Mouse (Mus musculus) liver, embryonic 14.5 days (tissue): ENCODE measurements around the gene Tbc1d16. TPM values are rescaled to one million over a fixed set of nuclear protein-coding genes. Genes with fewer than 3 reads are reported as not detected.
"Not testable (repeated sequence)": the region's sequence is repeated elsewhere in the genome, so short reads cannot be mapped to it uniquely, and the experiment has no call there.

ENCODE experiments used
- ATAC-seq: fragments of 200-750 bp; cut with Nextera tagmentation; 2 replicates; pipeline ENCODE4 v1.8.0; 2017; ENCODE audit warnings: moderate number of reproducible peaks, mild to moderate bottlenecking, moderate library complexity; ENCODE audit not compliant: insufficient read depth
- DNase-seq, 3 experiments: peaks; one replicate each; pipeline ENCODE4 v3.0.0-alpha.2; 2012 to 2013; ENCODE audit warnings: low read depth in 3 of 3, low spot score in 3 of 3
- H3K27ac ChIP-seq: fragments of 300-500 bp; sonication (generic); 2 replicates; pipeline ENCODE4 v1.5.1; 2014; ENCODE audit warnings: moderate library complexity, mild to moderate bottlenecking, control low read depth, inconsistent platforms
- H3K27me3 ChIP-seq: fragments of 300-500 bp; sonication (generic); 2 replicates; pipeline ENCODE4 v1.6.1; 2014; ENCODE audit warnings: mild to moderate bottlenecking, low read length, moderate library complexity; ENCODE audit not compliant: control insufficient read depth, insufficient read depth
- H3K36me3 ChIP-seq: fragments of 300-500 bp; sonication (generic); replicated peaks from 2 replicates; pipeline ENCODE4 v1.6.1; 2014; ENCODE audit warnings: low read depth; ENCODE audit not compliant: control insufficient read depth, insufficient read depth
- H3K4me1 ChIP-seq, 2 experiments: fragments of 200-500 bp in 1 of 2; fragments of 300-500 bp in 1 of 2; sonication (generic) in 1 of 2; replicated peaks; 2 replicates each; pipeline ENCODE4 v1.6.1; 2012 to 2014; ENCODE audit warnings: antibody characterized with exemption in 1 of 2, inconsistent platforms in 1 of 2, low read length in 1 of 2; ENCODE audit not compliant: control insufficient read depth in 2 of 2, insufficient read depth in 2 of 2
- H3K4me2 ChIP-seq: fragments of 300-500 bp; sonication (generic); 2 replicates; pipeline ENCODE4 v1.6.1; 2014; ENCODE audit warnings: low read depth, mild to moderate bottlenecking, control low read depth, moderate library complexity
- H3K4me3 ChIP-seq, 2 experiments: fragments of 200-500 bp in 1 of 2; fragments of 300-500 bp in 1 of 2; sonication (generic) in 1 of 2; 2 replicates each; pipeline ENCODE4 v1.5.1; 2012 to 2014; ENCODE audit warnings: low read depth in 2 of 2, low read length in 2 of 2, mild to moderate bottlenecking in 2 of 2, control low read depth in 1 of 2, inconsistent platforms in 1 of 2, moderate library complexity in 1 of 2; ENCODE audit not compliant: insufficient read depth in 1 of 2
- H3K9ac ChIP-seq: fragments of 300-500 bp; sonication (generic); replicated peaks from 2 replicates; pipeline ENCODE4 v1.6.1; 2014; ENCODE audit warnings: mild to moderate bottlenecking, control low read depth, moderate library complexity
- H3K9me3 ChIP-seq: fragments of 300-500 bp; sonication (generic); 2 replicates; pipeline ENCODE4 v1.6.1; 2016; ENCODE audit warnings: low read length, mixed read lengths; ENCODE audit not compliant: control insufficient read depth
- CTCF ChIP-seq: IDR thresholded peaks from 2 replicates; pipeline ENCODE4 v1.5.1; 2016; ENCODE audit warnings: antibody characterized with exemption, low read depth, control low read depth
- EP300 ChIP-seq: IDR thresholded peaks from 2 replicates; pipeline ENCODE4 v1.6.1; 2016; ENCODE audit warnings: antibody characterized with exemption, low read depth
- WGBS: fragments of 180-500 bp; shearing (Covaris S2); extraction: QIAGEN DNeasy Blood & Tissue Kit; methylation state at CpG from one replicate; pipeline ENCODE4 v1.1.7; 2014; ENCODE audit not compliant: insufficient replicate concordance; 5-methylcytosine and 5-hydroxymethylcytosine counted together
- polyA plus RNA-seq, 2 experiments: library from polyadenylated mRNA; depleted of rRNA in 1 of 2; stranded (reverse) in 1 of 2; unstranded in 1 of 2; fragments of >200 nt; fragmentation: Nextera tagmentation in 1 of 2; extraction: Ambion mirVana in 1 of 2; gene quantifications; 2 replicates each; pipeline versions ENCODE4 v1.2.1 to v1.2.3; 2012 to 2014

Tbc1d16 gene
- polyA plus RNA-seq, 2 experiments: 0.58 to 1.0 TPM

DNA sequence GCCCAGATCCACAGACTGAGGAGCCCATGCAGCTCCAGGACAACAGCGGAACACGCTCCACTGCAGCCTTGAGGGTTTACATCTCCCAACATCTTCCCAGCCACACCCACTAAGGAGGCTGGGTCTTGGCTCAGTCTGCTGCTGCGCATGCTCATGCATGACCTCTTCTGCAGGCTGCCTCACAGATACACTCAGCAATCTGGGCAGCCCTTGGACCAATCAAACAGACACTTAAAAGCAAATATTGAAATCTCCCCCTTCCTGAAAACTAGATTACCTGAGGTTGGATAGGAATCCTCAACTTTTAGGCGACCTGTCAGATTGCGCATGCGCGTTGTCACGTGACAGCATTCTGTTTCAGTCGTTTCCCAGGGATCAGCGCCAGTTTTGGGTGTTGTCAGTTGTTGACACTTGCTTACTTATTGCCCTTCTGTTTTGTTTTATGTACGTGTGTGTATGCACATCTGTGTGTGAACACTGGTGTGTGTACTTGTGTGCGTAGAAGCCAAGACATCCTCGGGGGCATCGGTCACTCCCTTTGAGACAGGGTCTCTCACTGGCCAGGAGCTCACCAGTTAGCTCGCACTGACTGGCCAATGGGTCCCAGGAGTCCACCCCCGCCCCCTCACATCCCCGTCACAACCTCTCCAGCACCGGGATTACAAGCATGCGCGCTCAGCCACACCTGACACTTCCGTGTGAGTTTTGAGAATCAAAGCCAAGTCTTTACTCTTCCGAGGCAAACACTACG lies 30.4 kb upstream of the Tbc1d16 start:
- H3K27ac ChIP-seq: no peak overlapping the region

DNA sequence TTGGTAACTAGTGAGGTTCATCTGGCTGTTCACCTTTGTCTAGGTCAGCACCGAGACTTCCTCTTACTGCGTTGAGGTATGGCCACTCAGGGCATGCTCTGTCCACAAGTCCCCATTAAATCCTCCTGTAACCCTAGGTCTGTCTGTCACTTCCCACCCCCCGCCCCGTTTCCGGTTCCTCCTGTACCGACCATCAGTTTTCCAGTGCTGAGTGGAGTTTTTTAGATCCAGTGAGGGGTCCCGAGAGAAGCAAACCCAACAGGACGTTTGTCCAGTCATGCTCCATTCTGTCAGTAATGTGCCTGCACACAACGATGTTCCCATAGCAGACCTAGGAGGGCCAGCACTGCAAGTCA lies 29.9 kb upstream of the Tbc1d16 start:
- Histone ChIP-seq H3K9me3 (no peaks in the 10 kb centered on the region), H3K4me3 (0 out of 4 replicates have a peak overlapping the region, but pooled peaks of 1 of the 2 experiments have one; percentile 1), H3K9ac (no peak overlapping the region), H3K4me2 (peak overlapping the region; percentile 53), H3K27ac (no peak overlapping the region), H3K27me3 (no peaks in the 10 kb centered on the region), H3K4me1 (0 out of 4 replicates have a peak, but pooled peaks cover 0 to 2% of the 10 kb centered on the region in 2 experiments), H3K36me3 (no peaks in the 10 kb centered on the region)
- WGBS: 40% methylated on average over 9 of the region's 9 CpGs
- no peak for DNase-seq
- ATAC-seq: no peak
- TF ChIP-seq CTCF (no peak), EP300 (no peak)

More for the DNA sequence above, 30.4 kb upstream of the Tbc1d16 start:
- Histone ChIP-seq H3K27me3 (no peaks in the 10 kb centered on the region), H3K4me3 (peak overlapping the region; percentile 24 to 46), H3K9ac (peak overlapping the region; percentile 28; the same call in 1 of the 2 replicates), H3K4me2 (peak overlapping the region; percentile 53), H3K9me3 (no peaks in the 10 kb centered on the region), H3K36me3 (no peaks in the 10 kb centered on the region), H3K4me1 (0 out of 4 replicates have a peak, but pooled peaks cover 0 to 2% of the 10 kb centered on the region in 2 experiments)
- ATAC-seq (peak; percentile 68), DNase-seq (peak in 2 of 3 experiments; percentile 43 to 49)
- no peak for TF ChIP-seq EP300
- TF ChIP-seq CTCF: no peak
- WGBS: 57% methylated on average over 23 of the region's 23 CpGs

GRCm38 (mm10) chr11:119256557-119256956 lies 28.3 kb upstream of the Tbc1d16 start:
- H3K36me3 ChIP-seq, H3K4me3 ChIP-seq, H3K4me2 ChIP-seq, DNase-seq, ATAC-seq, H3K27ac ChIP-seq, H3K27me3 ChIP-seq, H3K9ac ChIP-seq, H3K4me1 ChIP-seq, H3K9me3 ChIP-seq: not testable (repeated sequence)
- 81% methylated on average over 5 of the region's 5 CpGs for WGBS

DNA sequence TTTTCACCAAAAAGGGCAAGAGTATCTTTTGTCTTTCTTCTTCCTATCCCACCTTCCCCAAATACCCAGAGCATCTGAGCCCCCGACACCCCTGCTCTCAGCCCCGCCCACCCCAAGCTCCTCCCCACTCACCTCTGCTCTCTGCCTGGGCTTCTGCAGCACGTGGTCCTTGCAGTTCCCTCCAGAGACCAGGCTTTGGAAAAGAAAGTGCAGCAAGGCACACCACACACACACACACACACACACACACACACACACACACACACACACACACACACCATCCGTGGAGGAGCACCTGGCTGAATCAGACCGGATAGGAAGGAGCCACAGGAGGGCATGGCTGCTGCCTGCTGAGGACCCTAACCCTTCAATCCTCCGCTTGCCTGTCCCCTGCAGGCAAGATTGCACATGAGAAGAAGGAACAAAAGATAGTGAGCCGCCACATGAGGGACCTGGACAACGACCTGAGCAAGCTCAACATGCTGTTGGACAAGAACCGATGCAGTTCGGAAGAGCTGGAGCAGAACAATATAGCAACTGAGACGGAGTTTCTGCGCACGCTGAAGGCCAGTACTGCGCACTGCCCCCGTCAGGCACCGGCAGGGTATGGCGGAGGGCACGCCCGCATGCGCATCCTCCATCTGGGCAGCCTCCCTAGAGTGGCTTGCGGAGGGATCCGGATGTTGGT lies 24.7 kb upstream of the Tbc1d16 start:
- ATAC-seq (peak; percentile 66), DNase-seq (no peak)
- Histone ChIP-seq H3K4me1 (peaks cover 0 to 5% of the 10 kb centered on the region in 2 experiments; a peak in 1 of 4 replicates), H3K27ac (no peak overlapping the region), H3K9ac (0 out of 2 replicates have a peak overlapping the region, but pooled peaks have one; percentile 23), H3K9me3 (no peaks in the 10 kb centered on the region), H3K4me2 (peak overlapping the region; percentile 46), H3K36me3 (no peaks in the 10 kb centered on the region), H3K27me3 (no peaks in the 10 kb centered on the region), H3K4me3 (peak overlapping the region in 1 of 2 experiments; percentile 13; a peak in 1 of 4 replicates)
- 8% methylated on average over 21 of the region's 22 CpGs for WGBS
- TF ChIP-seq CTCF (peak; percentile 73), EP300 (no peak)

- Histone ChIP-seq H3K27ac (no peak overlapping the region), H3K9ac (no peak overlapping the region), H3K4me1 (peaks cover 0 to 5% of the 10 kb centered on the region in 2 experiments; a peak in 1 of 4 replicates), H3K4me3 (no peak overlapping the region), H3K36me3 (no peaks in the 10 kb centered on the region), H3K9me3 (no peaks in the 10 kb centered on the region), H3K4me2 (no peak overlapping the region), H3K27me3 (no peaks in the 10 kb centered on the region)
- DNase-seq (no peak), ATAC-seq (no peak)
- WGBS: 36% methylated on average over 17 of the region's 17 CpGs
- no peak for TF ChIP-seq CTCF
- TF ChIP-seq EP300: no peak
Observed at GRCm38 (mm10) chr11:119250998-119251397, 22.7 kb upstream of the Tbc1d16 start.
